Mouse (Mus musculus) midbrain, embryonic 10.5 days (tissue): ENCODE measurements around the gene Brinp2. TPM values are rescaled to one million over a fixed set of nuclear protein-coding genes. Genes with fewer than 3 reads are reported as not detected.

Experiments
- DNase-seq: peaks from one replicate; pipeline ENCODE4 v3.0.0-alpha.2; 2017; ENCODE audit warnings: low spot score
- H3K27ac ChIP-seq: fragments of 300-500 bp; sonication (generic); replicated peaks from 2 replicates; pipeline ENCODE4 v1.5.1; 2016; ENCODE audit warnings: mild to moderate bottlenecking
- H3K27me3 ChIP-seq: fragments of 300-500 bp; sonication (generic); 2 replicates; pipeline ENCODE4 v1.6.1; 2016; ENCODE audit warnings: low read depth, mild to moderate bottlenecking; ENCODE audit not compliant: poor library complexity, severe bottlenecking
- H3K36me3 ChIP-seq: fragments of 300-500 bp; sonication (generic); 2 replicates; pipeline ENCODE4 v1.6.1; 2016; ENCODE audit warnings: mild to moderate bottlenecking, moderate library complexity
- H3K4me1 ChIP-seq: fragments of 300-500 bp; sonication (generic); 2 replicates; pipeline ENCODE4 v1.6.1; 2016
- H3K4me3 ChIP-seq: fragments of 300-500 bp; sonication (generic); 2 replicates; pipeline ENCODE4 v1.5.1; 2016; ENCODE audit warnings: mild to moderate bottlenecking, moderate library complexity
- H3K9me3 ChIP-seq: fragments of 300-500 bp; sonication (generic); replicated peaks from 2 replicates; pipeline ENCODE4 v1.6.1; 2016; ENCODE audit warnings: mild to moderate bottlenecking
- WGBS: fragments of 180-500 bp; shearing (Covaris S2); methylation state at CpG from one replicate; pipeline ENCODE4 v1.1.7; 2016; 5-methylcytosine and 5-hydroxymethylcytosine counted together
- polyA plus RNA-seq: library from polyadenylated mRNA; unstranded; fragments of >200 nt; fragmentation: Nextera tagmentation; extraction: Ambion mirVana; gene quantifications from 2 replicates; pipeline ENCODE4 v1.2.1, GENCODE M21; 2016

The Brinp2 gene
- polyA plus RNA-seq, 1 experiment from 2014 or later, result 1.3 TPM

GRCm38 (mm10) chr1:158241848-158242556, 114.1 kb downstream of the Brinp2 start:
- Histone ChIP-seq H3K36me3 (no peaks in the 10 kb centered on the region), H3K27me3 (no peaks in the 10 kb centered on the region; the same call in 1 of the 2 replicates), H3K4me1 (no peaks in the 10 kb centered on the region; the same call in 1 of the 2 replicates), H3K27ac (no peak overlapping the region), H3K9me3 (no peaks in the 10 kb centered on the region), H3K4me3 (no peak overlapping the region)
- no peak for DNase-seq
- 92% methylated on average over 2 of the region's 2 CpGs for WGBS

- no peaks in the 10 kb centered on the region for H3K9me3 ChIP-seq
- H3K27me3 ChIP-seq, result no peaks in the 10 kb centered on the region; the same call in 1 of the 2 replicates
- H3K36me3 ChIP-seq, result no peaks in the 10 kb centered on the region
- H3K4me1 ChIP-seq, result no peaks in the 10 kb centered on the region; the same call in 1 of the 2 replicates
- no peak for DNase-seq
- H3K4me3 ChIP-seq, result no peak overlapping the region
- no peak overlapping the region for H3K27ac ChIP-seq
- WGBS, result 96% methylated on average over 2 of the region's 2 CpGs
Observed at GRCm38 (mm10) chr1:158239841-158240240, 116.3 kb downstream of the Brinp2 start.

GRCm38 (mm10) chr1:158238722-158239121, 117.4 kb downstream of the Brinp2 start:
- DNase-seq, result no peak
- WGBS, result 53% methylated on average over 4 of the region's 4 CpGs
- Histone ChIP-seq H3K36me3 (no peaks in the 10 kb centered on the region), H3K27me3 (no peaks in the 10 kb centered on the region; the same call in 1 of the 2 replicates), H3K27ac (no peak overlapping the region), H3K9me3 (no peaks in the 10 kb centered on the region), H3K4me1 (no peaks in the 10 kb centered on the region; the same call in 1 of the 2 replicates), H3K4me3 (no peak overlapping the region)

- Histone ChIP-seq H3K36me3 (no peaks in the 10 kb centered on the region), H3K27ac (no peak overlapping the region), H3K4me1 (peaks cover 10% of the 10 kb centered on the region), H3K27me3 (no peaks in the 10 kb centered on the region), H3K9me3 (no peaks in the 10 kb centered on the region), H3K4me3 (no peak overlapping the region)
- WGBS, result 91% methylated on average over 9 of the region's 9 CpGs
- DNase-seq, result no peak
Observed at GRCm38 (mm10) chr1:158228687-158229224, 127.4 kb downstream of the Brinp2 start.

- Histone ChIP-seq H3K4me3 (no peak overlapping the region), H3K36me3 (no peaks in the 10 kb centered on the region), H3K9me3 (no peaks in the 10 kb centered on the region), H3K27me3 (no peaks in the 10 kb centered on the region), H3K27ac (peak overlapping the region; percentile 35; the same call in 1 of the 2 replicates), H3K4me1 (peaks cover 10% of the 10 kb centered on the region)
- DNase-seq, result no peak
- 79% methylated on average over 2 of the region's 2 CpGs for WGBS
Observed at GRCm38 (mm10) chr1:158227239-158227638, 128.9 kb downstream of the Brinp2 start.

GRCm38 (mm10) chr1:158226689-158227088, 129.4 kb downstream of the Brinp2 start:
- Histone ChIP-seq H3K27ac (no peak overlapping the region), H3K9me3 (no peaks in the 10 kb centered on the region), H3K4me3 (no peak overlapping the region), H3K27me3 (no peaks in the 10 kb centered on the region), H3K4me1 (peaks cover 14% of the 10 kb centered on the region), H3K36me3 (no peaks in the 10 kb centered on the region)
- DNase-seq, result no peak
- WGBS, result 63% methylated on average over 2 of the region's 2 CpGs

GRCm38 (mm10) chr1:158221048-158221447, 135.1 kb downstream of the Brinp2 start:
- H3K27ac ChIP-seq, result peak overlapping the region; percentile 46

GRCm38 (mm10) chr1:158220148-158220547, 136.0 kb downstream of the Brinp2 start:
- no peaks in the 10 kb centered on the region for H3K9me3 ChIP-seq
- no peak overlapping the region for H3K4me3 ChIP-seq
- peaks cover 27% of the 10 kb centered on the region for H3K4me1 ChIP-seq
- DNase-seq, result no peak
- no peak overlapping the region for H3K27ac ChIP-seq
- no peaks in the 10 kb centered on the region for H3K36me3 ChIP-seq
- no peaks in the 10 kb centered on the region for H3K27me3 ChIP-seq
- 89% methylated on average over 4 of the region's 4 CpGs for WGBS

More at GRCm38 (mm10) chr1:158221048-158221447, 135.1 kb downstream of the Brinp2 start:
- peak; percentile 24 for DNase-seq
- Histone ChIP-seq H3K36me3 (no peaks in the 10 kb centered on the region), H3K9me3 (no peaks in the 10 kb centered on the region), H3K4me3 (no peak overlapping the region), H3K27me3 (no peaks in the 10 kb centered on the region), H3K4me1 (peaks cover 27% of the 10 kb centered on the region)
- 48% methylated on average over 4 of the region's 4 CpGs for WGBS

- H3K27me3 ChIP-seq, result no peaks in the 10 kb centered on the region
- 88% methylated on average over 1 of the region's 1 CpGs for WGBS
- no peaks in the 10 kb centered on the region for H3K36me3 ChIP-seq
- H3K27ac ChIP-seq, result no peak overlapping the region
- H3K9me3 ChIP-seq, result no peaks in the 10 kb centered on the region
- H3K4me1 ChIP-seq, result peaks cover 27% of the 10 kb centered on the region
- no peak for DNase-seq
- H3K4me3 ChIP-seq, result no peak overlapping the region
Observed at GRCm38 (mm10) chr1:158218750-158219149, 137.4 kb downstream of the Brinp2 start.

GRCm38 (mm10) chr1:158218294-158218693, 137.8 kb downstream of the Brinp2 start:
- WGBS, result 74% methylated on average over 2 of the region's 2 CpGs
- Histone ChIP-seq H3K4me1 (peaks cover 27% of the 10 kb centered on the region), H3K4me3 (no peak overlapping the region), H3K27ac (no peak overlapping the region), H3K9me3 (no peaks in the 10 kb centered on the region), H3K27me3 (no peaks in the 10 kb centered on the region), H3K36me3 (no peaks in the 10 kb centered on the region)
- DNase-seq, result no peak

- DNase-seq, result no peak
- WGBS, result 84% methylated on average over 9 of the region's 9 CpGs
- H3K27ac ChIP-seq, result no peak overlapping the region
- H3K4me1 ChIP-seq, result peaks cover 13% of the 10 kb centered on the region
- no peaks in the 10 kb centered on the region for H3K36me3 ChIP-seq
- no peaks in the 10 kb centered on the region for H3K27me3 ChIP-seq
- H3K9me3 ChIP-seq, result no peaks in the 10 kb centered on the region
- H3K4me3 ChIP-seq, result no peak overlapping the region
Observed at GRCm38 (mm10) chr1:158215581-158215980, 140.5 kb downstream of the Brinp2 start.

GRCm38 (mm10) chr1:158214743-158215142, 141.4 kb downstream of the Brinp2 start:
- DNase-seq, result peak; percentile 19
- no peak overlapping the region for H3K4me3 ChIP-seq
- no peaks in the 10 kb centered on the region for H3K9me3 ChIP-seq
- WGBS, result 49% methylated on average over 5 of the region's 5 CpGs
- no peaks in the 10 kb centered on the region for H3K36me3 ChIP-seq
- peaks cover 7% of the 10 kb centered on the region; the same call in 1 of the 2 replicates for H3K4me1 ChIP-seq
- H3K27ac ChIP-seq, result no peak overlapping the region
- no peaks in the 10 kb centered on the region for H3K27me3 ChIP-seq

- peaks cover 10% of the 10 kb centered on the region for H3K4me1 ChIP-seq
- H3K27me3 ChIP-seq, result no peaks in the 10 kb centered on the region
- H3K36me3 ChIP-seq, result no peaks in the 10 kb centered on the region
- no peaks in the 10 kb centered on the region for H3K9me3 ChIP-seq
- H3K27ac ChIP-seq, result no peak overlapping the region
- no peak for DNase-seq
- WGBS, result 90% methylated on average over 4 of the region's 4 CpGs
- no peak overlapping the region for H3K4me3 ChIP-seq
Observed at GRCm38 (mm10) chr1:158213736-158214135, 142.4 kb downstream of the Brinp2 start.
